Mouse (Mus musculus) kidney, adult 18-20 months (tissue): ENCODE data around the gene Tspyl3.
A peak's percentile ranks its signal among the peaks of the same experiment; 100 is the strongest.

Source experiments
- DNase-seq: peaks from one replicate; pipeline ENCODE4 v3.0.0; 2021

The Tspyl3 gene

DNA sequence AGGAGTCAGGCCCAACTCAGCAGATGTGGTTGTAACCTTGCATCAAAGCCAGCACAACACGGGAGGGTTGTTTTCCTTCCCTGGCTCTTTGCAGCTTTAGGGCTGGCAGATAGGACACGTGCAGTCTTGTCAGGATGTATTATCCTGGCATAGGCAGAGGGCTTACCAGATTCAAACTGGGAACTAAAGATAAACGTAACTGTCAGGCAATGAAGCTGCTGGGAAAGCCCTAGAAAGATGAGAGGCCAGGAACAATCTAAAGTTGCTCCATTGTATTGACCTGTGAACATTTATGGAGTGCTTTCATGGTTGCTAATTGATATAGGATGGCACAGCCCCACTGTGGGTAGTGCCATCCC, 333 bp upstream of the Tspyl3 start:
- DNase-seq, result no peak

DNA sequence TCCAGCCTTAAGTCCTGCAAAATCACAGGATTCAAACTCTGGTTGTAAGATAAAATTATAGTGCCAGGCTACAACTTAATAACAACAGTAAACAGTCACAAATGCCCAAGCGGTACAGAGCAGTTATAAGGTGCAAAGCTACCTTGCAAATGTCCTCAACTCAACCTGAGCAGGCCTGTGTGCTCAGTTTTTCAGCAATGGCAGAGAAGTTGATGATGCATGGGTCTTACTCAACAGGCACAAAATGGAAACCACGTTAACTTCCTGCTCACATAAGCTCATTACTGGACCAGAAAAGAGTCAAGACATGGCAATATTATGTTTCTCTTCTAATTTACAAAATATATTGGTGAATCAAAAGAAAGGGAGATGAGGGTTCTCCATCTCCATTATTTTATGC, 2.7 kb downstream of the Tspyl3 start:
- DNase-seq, result no peak

DNA sequence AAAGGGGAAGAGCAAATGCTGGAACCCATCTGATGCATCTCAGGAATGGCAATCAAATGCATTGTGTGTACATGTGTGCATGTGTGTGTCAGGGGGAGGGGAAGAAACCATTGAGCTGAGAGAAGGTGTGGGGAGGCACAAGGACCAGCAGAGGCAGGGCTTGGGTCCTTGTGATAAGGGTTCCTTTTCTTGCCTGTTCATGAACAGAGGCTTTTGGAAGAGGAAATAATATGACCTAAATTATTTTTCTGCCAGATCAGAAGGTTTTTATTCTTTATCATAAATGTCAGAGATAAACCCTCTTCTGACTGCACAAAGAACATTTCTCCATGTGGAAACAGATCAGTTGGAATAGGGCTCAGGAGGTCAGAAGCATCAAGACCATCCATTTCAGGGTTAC, 3.1 kb downstream of the Tspyl3 start:
- no peak for DNase-seq

DNA sequence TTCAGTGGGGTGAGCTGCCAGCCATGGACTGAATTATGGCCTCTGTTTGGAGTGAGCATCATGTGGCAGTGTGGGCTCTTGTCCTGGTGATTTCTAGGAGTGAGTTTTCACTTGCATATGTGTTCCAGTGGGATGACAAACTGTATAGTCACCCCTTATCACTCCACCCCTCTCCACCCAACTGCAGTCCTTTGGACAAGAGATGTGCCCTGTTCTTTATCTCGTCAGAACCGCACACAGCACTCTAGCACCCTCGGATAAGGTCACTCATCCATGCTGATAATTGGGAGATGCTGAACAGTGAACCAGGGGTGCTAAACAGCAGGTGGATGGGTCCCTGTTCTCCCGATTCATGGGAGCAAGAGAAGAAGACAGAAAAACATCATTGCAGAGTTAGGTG, 3.6 kb downstream of the Tspyl3 start:
- no peak for DNase-seq

DNA sequence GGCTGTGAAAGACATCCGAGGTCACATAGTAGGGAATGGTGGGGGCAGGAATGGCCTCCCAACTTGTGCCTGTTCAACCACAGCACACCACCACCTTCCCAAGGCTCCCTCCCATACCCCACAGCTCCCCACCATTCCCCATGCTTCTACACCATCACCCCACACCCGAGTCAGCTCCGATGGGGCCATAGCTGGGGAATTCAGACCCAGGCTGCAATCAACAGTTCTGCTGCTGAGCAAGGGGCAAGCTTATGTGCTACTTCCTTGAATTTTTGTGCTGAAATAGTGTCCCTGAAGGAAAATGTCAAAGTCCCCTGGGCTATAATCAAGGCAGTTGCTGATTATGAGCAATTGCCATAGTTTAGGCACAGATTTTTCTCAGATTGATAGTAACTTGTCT, 6.7 kb downstream of the Tspyl3 start:
- no peak for DNase-seq

DNA sequence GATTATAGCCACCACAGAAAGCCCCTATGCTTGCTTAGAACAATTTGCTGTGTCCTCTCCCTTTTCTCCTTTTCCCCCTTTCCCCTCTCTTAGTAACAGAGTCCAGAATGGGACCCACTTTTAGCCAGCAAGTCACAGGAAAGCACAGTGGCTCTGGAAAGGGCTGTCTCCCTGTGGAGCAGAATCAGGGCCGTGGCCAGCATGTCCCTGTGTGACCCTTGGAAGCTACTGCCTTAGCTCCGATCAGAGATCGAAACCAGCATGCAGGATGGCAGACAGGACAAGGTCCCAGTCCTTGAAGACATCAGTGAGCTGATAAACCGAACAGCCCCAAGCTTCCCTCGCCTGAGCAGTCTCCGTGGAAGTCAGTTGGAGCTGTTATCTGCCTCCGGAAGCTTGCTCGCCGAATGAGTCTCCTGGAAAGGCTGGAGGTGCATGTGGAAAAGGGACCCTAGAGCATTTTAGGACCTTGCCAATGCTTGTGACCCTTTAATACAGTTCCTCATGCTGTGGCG, 7.4 kb downstream of the Tspyl3 start:
- no peak for DNase-seq

- no peak for DNase-seq
Measured at GRCm38 (mm10) chr2:153215421-153215820, 9.8 kb downstream of the Tspyl3 start.

DNA sequence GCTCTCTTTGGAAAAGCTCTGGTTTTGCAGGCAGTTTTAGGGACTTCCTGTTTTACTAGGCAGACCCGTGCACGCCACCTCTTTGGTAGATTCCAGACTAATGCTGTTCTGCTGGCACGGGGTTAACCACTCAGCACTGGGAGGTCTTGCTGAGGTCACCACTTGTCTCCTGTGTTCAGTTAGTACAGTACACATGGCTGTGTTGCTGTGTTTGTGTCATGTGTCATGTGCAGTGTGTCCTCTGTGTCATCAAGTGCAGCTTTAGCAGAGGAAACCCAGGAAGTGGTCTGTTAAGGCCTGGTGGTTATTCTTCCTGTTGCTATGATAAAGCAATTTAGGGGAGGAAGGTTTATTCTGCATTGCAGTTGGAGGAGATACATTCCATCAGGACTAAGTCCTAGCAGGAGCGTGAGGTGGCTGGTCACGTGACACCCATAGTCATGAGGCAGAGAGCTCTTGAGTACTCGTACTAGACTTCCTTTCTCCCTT, 10.4 kb downstream of the Tspyl3 start:
- no peak for DNase-seq

GRCm38 (mm10) chr2:153213351-153213750, 11.9 kb downstream of the Tspyl3 start:
- DNase-seq, result no peak

DNA sequence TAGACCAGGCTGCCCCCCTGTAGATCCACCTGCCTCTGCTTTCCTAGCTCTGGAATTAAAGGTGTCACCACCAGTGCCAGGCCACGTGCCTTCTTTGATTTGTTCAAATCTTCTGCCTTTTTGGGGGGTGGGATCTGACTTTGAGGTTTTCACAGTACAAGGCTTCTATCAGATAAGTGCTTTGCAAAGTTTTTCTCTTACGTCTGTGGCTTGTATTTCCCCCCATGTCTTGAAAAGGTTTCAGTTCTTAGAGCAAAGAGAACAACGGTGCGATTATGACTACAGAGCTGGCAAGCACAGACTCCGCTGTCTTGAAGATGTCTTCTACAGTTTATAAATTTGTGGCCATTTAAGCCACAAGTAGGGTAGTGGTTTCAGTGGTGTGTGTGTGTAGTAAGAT, 13.8 kb downstream of the Tspyl3 start:
- DNase-seq, result no peak

DNA sequence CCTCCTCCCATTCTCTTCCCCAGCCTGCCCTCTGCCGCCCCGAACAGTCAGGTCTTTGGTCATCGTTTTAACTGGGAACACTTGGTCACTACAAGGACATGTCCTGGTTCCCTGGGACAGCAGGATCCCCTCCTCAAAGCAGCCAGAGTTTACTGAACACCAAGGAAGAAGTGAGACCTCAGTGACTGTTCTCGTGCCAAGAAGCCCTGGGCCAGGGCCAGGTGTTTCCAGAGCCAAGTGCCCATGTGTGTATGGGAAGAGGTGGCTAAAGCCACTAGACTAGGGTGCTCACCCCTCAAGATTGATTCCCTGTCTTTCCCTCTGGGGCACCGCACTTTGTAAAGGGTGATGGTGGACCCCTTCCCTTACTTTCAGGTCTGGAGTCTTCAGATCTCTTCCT, 16.0 kb downstream of the Tspyl3 start:
- DNase-seq, result no peak

GRCm38 (mm10) chr2:153208149-153208548, 17.1 kb downstream of the Tspyl3 start:
- DNase-seq, result no peak

GRCm38 (mm10) chr2:153202766-153203165, 22.5 kb downstream of the Tspyl3 start:
- DNase-seq, result no peak

- DNase-seq, result no peak
Measured at GRCm38 (mm10) chr2:153199114-153199513, 26.1 kb downstream of the Tspyl3 start.

GRCm38 (mm10) chr2:153198485-153198884, 26.8 kb downstream of the Tspyl3 start:
- no peak for DNase-seq

DNA sequence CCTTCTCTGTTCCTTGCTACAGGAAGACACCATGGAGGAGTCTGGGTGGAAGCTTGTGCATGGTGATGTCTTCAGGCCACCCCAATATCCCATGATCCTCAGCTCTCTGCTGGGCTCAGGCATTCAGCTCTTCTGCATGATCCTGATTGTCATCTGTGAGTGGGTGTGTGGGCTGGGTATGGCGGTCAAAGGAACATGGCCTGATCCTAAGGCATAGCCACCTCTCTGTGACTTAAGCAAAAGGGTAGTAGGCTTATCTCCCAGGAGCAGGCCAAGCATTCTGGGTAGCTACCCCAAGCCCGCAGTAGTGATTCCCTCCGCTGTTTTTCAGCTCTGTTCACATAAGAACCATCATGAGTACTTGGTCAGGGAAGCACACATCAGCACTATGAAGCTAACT, 31.0 kb downstream of the Tspyl3 start:
- no peak for DNase-seq

DNA sequence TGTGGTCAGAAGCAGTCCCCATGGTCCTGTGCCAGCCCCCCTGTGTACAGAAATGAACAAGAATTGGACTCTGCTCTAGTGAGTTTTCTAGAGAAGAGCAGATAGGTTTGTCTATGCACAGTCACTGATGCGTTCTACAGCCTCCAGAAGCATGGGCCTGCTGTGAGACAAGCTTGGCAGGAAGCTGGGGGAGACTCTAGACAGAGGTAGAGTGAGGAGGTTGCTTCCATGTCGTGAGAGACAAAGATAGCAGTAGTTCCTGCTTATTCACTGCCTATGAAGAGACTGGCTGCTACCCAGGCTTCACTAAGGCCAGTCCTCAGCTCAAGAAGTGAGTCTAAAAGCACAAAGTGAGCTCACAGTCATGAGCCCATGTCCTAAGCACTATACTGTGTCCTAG, 34.0 kb downstream of the Tspyl3 start:
- DNase-seq, result no peak

DNA sequence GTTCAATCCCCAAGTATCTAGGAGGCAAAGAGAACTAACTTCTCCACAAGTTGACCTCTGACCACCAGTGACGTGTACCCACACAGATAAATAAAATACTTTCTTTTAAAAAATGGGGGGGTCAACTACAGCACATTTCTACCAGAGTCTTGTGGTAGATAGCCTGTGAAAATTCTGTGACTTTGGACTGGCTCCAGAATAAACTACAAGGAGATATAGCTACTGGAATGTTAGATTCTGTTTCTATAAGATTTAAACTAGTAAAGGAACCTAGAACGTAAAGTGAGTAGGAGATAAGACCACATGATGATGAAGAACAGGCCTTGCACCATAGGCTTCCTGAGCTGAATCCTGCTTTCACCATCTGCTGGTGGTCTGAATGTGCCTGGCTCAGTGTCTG, 37.4 kb downstream of the Tspyl3 start:
- DNase-seq, result no peak

DNA sequence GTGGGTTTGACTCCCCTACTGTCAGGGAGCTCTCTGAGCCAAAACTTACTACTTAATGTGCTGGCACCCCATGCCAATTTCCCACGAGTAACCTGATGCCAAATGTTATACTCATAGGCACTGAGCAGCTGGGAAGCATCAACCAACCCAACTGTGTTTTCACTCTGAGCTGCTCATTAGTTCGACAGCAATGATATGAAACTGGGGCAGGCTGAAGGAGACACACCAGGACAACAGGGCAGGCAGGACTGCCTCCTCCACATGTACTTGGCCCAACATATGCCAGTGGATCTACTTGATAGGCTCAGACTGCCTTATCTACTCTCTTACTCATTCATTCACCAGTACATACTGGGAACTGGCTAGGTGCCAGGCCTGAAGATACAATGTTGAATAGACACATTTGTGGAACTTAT, 39.1 kb downstream of the Tspyl3 start:
- DNase-seq, result no peak

DNA sequence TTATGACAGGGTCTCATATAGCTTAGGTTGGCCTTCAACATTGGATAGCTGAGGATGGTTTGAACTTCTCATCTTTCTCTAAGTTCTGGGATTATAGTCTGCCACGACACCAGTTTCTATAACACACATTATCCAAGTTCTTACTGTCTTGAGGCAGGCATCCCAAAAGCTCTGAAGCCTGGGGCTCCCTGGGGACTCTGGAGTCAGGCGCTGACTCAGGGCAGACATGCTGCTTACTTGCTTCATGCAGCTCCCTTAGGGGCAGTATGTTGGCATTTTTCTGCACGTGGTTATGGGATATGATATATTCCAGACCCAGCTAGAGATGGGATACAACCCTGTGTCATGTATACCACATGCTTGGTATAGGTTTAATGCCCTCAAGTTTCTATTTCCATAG, 45.3 kb downstream of the Tspyl3 start:
- no peak for DNase-seq

DNA sequence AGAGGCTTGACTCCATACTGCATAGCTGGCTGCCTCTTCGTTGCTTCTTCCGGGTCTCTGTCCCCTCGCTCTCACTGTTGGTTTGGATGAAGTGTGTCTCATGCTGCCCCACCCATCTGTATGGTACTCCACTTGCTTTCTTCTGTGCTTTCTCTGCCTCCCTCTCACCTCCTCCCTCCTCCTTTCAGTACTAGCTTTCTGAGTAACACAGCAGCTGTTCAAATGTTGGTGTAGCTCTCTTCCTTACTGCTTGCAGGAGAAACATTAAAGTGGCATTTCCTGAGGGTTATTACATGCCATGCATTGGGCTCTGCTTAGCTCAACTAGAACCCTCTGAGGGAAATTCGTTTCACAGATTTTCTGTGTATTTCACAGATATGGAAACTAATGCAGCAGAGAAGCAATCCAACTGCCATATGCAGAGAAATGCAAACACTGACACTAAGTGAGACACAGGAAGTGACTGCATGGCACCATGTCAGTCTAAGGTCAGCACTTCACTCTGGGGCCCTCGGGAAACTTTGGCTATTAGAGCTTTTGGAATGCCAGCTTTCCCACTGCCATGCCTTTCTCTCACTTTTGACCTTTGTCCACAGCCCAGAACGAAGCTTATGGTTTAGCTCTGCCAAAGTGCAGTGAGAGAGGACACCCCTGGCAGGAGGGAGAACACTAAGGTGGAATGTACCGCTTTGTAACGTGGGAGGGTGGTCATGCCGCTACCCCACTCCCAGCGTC, 45.9 kb downstream of the Tspyl3 start:
- peak; percentile 23 for DNase-seq

GRCm38 (mm10) chr2:153177188-153177587, 48.1 kb downstream of the Tspyl3 start:
- no peak for DNase-seq

- DNase-seq, result no peak
Measured at GRCm38 (mm10) chr2:153175995-153176570, 49.2 kb downstream of the Tspyl3 start.
